Mouse (Mus musculus) left cerebral cortex, adult 2 months (tissue): ENCODE results near the gene Cysrt1. TPM values are rescaled to one million over a fixed set of nuclear protein-coding genes. Genes with fewer than 3 reads are reported as not detected.

Experiments used
- DNase-seq, 2 experiments: peaks; one replicate each; pipeline ENCODE4 v3.0.0; 2021 to 2022; ENCODE audit warnings: low spot score in 2 of 2, mixed read lengths in 1 of 2; ENCODE audit errors: extremely low spot score in 1 of 2
- H3K27ac ChIP-seq: fragments of 200-600 bp; 2 replicates; pipeline ENCODE4 v1.8.1; 2022
- H3K4me3 ChIP-seq: fragments of 200-600 bp; 2 replicates; pipeline ENCODE4 v1.8.1; 2022
- CTCF ChIP-seq: fragments of 200-600 bp; IDR thresholded peaks from 2 replicates; pipeline ENCODE4 v1.8.1; 2022; ENCODE audit warnings: antibody characterized with exemption, mild to moderate bottlenecking, moderate library complexity
- intact Hi-C: fragments of 180-260 bp; cut with DNase I; formaldehyde crosslinking; loops from one replicate; pipeline ENCODE4 v1.15.1; 2025
- long read RNA-seq, 2 experiments: library from polyadenylated mRNA; stranded (forward); transcript quantifications; one replicate each; pipeline ENCODE4 v2.0.0; 2021; ENCODE audit warnings: borderline mapping rate in 2 of 2
- total RNA-seq, 2 experiments: library from RNA; stranded (reverse); gene quantifications; 2 replicates each; pipeline ENCODE4 v1.2.3; 2021

The Cysrt1 gene
- total RNA-seq: not detected
- long read RNA-seq, experiment 1: 0 reads
- long read RNA-seq, experiment 2: 0 reads

GRCm38 (mm10) chr2:25242101-25242506 is at the start of gene Cysrt1, which contains the start of gene Rnf208:
TSS of gene Cysrt1 (minus strand) at chr2:25242452.
TSS of gene Rnf208 (plus strand) at chr2:25242255.
- H3K27ac ChIP-seq: peak within 1 kb of the TSS; percentile 91
- H3K4me3 ChIP-seq: peak within 1 kb of the TSS; percentile 68
- no peak for TF ChIP-seq CTCF
- peak; percentile 55 to 67 for DNase-seq
- intact Hi-C loops: no loop called here

GRCm38 (mm10) chr2:25291184-25292053 is 49.2 kb upstream of the Cysrt1 start:
- Histone ChIP-seq H3K4me3 (no peak overlapping the region), H3K27ac (peak overlapping the region; percentile 58)
- TF ChIP-seq CTCF: peak; percentile 28
- intact Hi-C loops: no loop called here
- peak in 1 of 2 experiments; percentile 40 for DNase-seq

- no peak for TF ChIP-seq CTCF
- H3K27ac ChIP-seq: peak overlapping the region; percentile 58
- DNase-seq: peak in 1 of 2 experiments; percentile 44
- intact Hi-C loops: no loop called here
- no peak overlapping the region for H3K4me3 ChIP-seq
Measured at GRCm38 (mm10) chr2:25290816-25291130, 48.5 kb upstream of the Cysrt1 start.

- Histone ChIP-seq H3K4me3 (peak overlapping the region; percentile 13; the same call in 1 of the 2 replicates), H3K27ac (peak overlapping the region; percentile 58)
- TF ChIP-seq CTCF: no peak
- DNase-seq: peak; percentile 67 to 69
- intact Hi-C loops: no loop called here
Measured at GRCm38 (mm10) chr2:25290101-25290815, 48.0 kb upstream of the Cysrt1 start.

GRCm38 (mm10) chr2:25289651-25290050 is 47.4 kb upstream of the Cysrt1 start, which contains the start of gene Lrrc26:
TSS of gene Lrrc26 (plus strand) at chr2:25289915.
- TF ChIP-seq CTCF: no peak
- Histone ChIP-seq H3K27ac (peak within 1 kb of the TSS; percentile 58), H3K4me3 (peak within 1 kb of the TSS; percentile 13; the same call in 1 of the 2 replicates)
- intact Hi-C loops: no loop called here
- no peak for DNase-seq

GRCm38 (mm10) chr2:25288734-25289345 is 46.6 kb upstream of the Cysrt1 start:
- TF ChIP-seq CTCF: no peak
- intact Hi-C loops: no loop called here
- Histone ChIP-seq H3K4me3 (no peak overlapping the region), H3K27ac (no peak overlapping the region)
- no peak for DNase-seq

GRCm38 (mm10) chr2:25287927-25288649 is 45.8 kb upstream of the Cysrt1 start, which contains the start of gene Tmem210:
TSS of gene Tmem210 (plus strand) at chr2:25288145.
- no peak for DNase-seq
- Histone ChIP-seq H3K27ac (peak within 1 kb of the TSS; percentile 36), H3K4me3 (no peak within 1 kb of the TSS)
- TF ChIP-seq CTCF: no peak
- intact Hi-C loops: no loop called here

GRCm38 (mm10) chr2:25286837-25287636 is 44.8 kb upstream of the Cysrt1 start:
- no peak overlapping the region for H3K4me3 ChIP-seq
- DNase-seq: no peak
- H3K27ac ChIP-seq: peak overlapping the region; percentile 36; the same call in 1 of the 2 replicates
- intact Hi-C loops: no loop called here
- TF ChIP-seq CTCF: no peak

- no peak overlapping the region for H3K4me3 ChIP-seq
- no peak for TF ChIP-seq CTCF
- no peak overlapping the region for H3K27ac ChIP-seq
- intact Hi-C loops: no loop called here
- DNase-seq: no peak
Measured at GRCm38 (mm10) chr2:25286314-25286713, 44.1 kb upstream of the Cysrt1 start.

- no peak for DNase-seq
- H3K4me3 ChIP-seq: no peak overlapping the region
- TF ChIP-seq CTCF: no peak
- no peak overlapping the region for H3K27ac ChIP-seq
- intact Hi-C loops: no loop called here
Measured at GRCm38 (mm10) chr2:25285551-25285950, 43.3 kb upstream of the Cysrt1 start.
